Mouse (Mus musculus): ENCODE results near the gene Otos. TPM values are rescaled to one million over a fixed set of nuclear protein-coding genes. Genes with fewer than 3 reads are reported as not detected.

The Otos gene
- polyA plus RNA-seq, 1 experiment from 2014 or later, result 0.31 TPM

Other genes starting within 250 kb of the Otos start
- 272 and 278 TPM in 2 replicates for gene Ndufa10, start 175.0 kb downstream of the Otos start, polyA plus RNA-seq (2015; fragmentation: Nextera tagmentation; extraction: Ambion mirVana)
- not detected in 2 replicates for gene Olfr1416, start 163.7 kb downstream of the Otos start, polyA plus RNA-seq (2015; fragmentation: Nextera tagmentation; extraction: Ambion mirVana)
- not detected in 2 replicates for gene Olfr1415, start 152.7 kb downstream of the Otos start, polyA plus RNA-seq (2015; fragmentation: Nextera tagmentation; extraction: Ambion mirVana)
- gene Olfr1414, start 130.2 kb downstream of the Otos start, polyA plus RNA-seq (2015; fragmentation: Nextera tagmentation; extraction: Ambion mirVana), result not detected in 2 replicates
- not detected in 2 replicates for gene Olfr1413, start 77.5 kb downstream of the Otos start, polyA plus RNA-seq (2015; fragmentation: Nextera tagmentation; extraction: Ambion mirVana)
- gene Olfr1412, start 63.1 kb downstream of the Otos start, polyA plus RNA-seq (2015; fragmentation: Nextera tagmentation; extraction: Ambion mirVana), result not detected in 2 replicates
- gene Olfr1411, start 54.4 kb downstream of the Otos start, polyA plus RNA-seq (2015; fragmentation: Nextera tagmentation; extraction: Ambion mirVana), result not detected in 2 replicates
- not detected in 2 replicates for gene Olfr1410, start 43.1 kb downstream of the Otos start, polyA plus RNA-seq (2015; fragmentation: Nextera tagmentation; extraction: Ambion mirVana)
- not detected in 2 replicates for gene Olfr12, start 31.1 kb downstream of the Otos start, polyA plus RNA-seq (2015; fragmentation: Nextera tagmentation; extraction: Ambion mirVana)
- 354 and 385 TPM in 2 replicates for gene Cops9, start 6.9 kb downstream of the Otos start, polyA plus RNA-seq (2015; fragmentation: Nextera tagmentation; extraction: Ambion mirVana)
- gene Gpc1, start 182.8 kb upstream of the Otos start, polyA plus RNA-seq (2015; fragmentation: Nextera tagmentation; extraction: Ambion mirVana), result 34.2 and 35.1 TPM in 2 replicates

Measured in lung, embryonic 15.5 days (tissue).